Mouse (Mus musculus): ENCODE results near the gene Get4.

Gene Get4

DNA sequence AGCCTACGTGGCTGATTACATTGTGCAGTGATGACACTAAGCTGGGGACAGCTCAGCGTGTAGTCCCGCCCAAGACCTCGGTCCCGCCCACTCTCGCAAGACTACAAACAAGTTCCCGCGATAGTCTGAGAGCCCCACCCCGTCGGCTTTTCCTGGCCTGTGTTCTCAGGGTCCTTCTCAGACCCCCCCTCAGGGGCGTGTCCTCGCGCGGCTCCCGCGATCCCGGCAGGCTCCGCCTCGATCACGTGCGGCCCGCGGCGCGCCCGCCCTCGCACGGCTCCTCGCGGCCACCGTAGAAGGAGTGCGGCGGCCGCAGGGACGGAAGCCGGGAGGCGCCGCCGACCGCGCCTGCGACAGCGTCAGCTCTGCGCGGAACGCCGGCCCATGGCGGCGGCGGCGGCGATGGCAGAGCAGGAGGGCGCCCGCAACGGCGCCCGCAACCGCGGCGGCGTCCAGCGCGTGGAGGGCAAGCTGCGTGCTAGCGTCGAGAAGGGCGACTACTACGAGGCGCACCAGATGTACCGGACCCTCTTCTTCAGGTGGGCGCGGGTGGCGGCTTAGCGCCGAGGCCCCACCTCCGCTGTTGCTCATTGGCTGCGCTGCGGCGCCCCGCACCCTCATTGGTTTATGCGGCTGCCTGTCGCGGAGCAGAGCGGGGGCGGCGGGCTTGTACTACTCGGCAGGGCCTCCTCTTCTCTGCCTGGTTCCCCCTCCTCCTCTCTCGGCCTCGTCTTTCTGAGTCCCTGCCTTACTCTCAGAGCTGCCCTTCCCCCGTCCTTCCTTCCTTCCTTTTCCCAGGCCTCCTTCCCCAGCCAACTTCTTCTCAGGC is at the start of gene Get4:
Get4 (plus strand) TSS at position 244 of the 829 bp plus-strand sequence.
- peak; percentile 99 for DNase-seq

DNA sequence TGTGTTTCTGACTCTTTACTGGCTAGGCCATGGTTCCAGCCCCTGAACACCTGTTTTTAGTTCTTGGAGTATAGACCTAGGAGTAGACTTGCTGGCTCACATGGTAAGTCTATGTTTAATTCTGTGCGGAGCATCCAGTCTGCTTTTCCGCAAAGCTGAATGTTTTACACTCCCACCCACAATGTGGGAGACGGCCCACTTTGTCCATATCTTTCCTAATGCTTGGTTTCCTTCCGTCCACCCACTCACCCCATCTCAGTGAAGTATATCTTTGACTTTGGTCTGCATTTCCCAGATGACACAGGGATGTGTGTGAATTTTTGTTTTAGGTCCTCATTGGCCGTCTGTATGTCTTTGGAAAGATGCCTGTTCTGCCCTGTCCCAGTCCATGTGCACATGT is 48.8 kb upstream of the Get4 start:
- DNase-seq: no peak

DNA sequence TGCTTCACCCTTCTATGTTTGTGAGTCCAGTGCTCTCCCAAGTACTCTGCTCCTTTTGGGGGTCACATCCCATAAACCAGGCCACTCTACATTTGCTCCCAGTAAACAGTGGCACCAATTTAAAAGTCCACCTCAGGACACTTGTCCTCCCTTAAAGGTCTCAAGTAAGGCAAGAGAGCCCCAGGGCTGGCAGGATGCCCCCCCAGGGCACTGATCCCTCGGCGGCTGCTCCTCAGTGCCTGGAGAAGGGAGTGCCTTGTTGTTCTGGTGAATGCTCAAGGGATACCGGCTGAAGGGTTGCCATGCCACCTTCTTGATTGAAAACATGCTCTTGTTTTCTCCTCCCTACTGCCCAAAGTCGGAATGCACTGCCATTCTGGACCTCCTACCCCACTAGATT is 46.0 kb upstream of the Get4 start:
- DNase-seq: no peak

DNA sequence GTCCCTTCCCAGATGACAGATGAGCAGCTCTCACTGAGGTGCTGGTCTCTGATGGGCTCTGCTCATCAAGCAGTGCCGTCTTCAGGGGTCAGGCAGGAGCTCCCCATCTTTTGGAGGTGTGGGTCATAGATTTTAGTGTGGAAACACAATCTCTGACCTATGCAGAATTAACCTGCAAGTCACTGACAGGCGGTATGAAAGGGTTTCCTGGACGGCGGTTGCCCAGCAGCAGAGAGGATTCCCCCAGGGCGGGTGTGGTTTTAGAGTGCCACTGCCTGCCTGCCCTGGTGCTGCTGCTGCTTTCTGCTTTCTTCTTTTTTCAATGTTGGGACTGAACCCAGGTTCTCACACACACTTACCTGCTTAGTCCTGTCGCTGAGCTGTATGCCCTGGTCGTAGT is 45.6 kb upstream of the Get4 start:
- DNase-seq: no peak

DNA sequence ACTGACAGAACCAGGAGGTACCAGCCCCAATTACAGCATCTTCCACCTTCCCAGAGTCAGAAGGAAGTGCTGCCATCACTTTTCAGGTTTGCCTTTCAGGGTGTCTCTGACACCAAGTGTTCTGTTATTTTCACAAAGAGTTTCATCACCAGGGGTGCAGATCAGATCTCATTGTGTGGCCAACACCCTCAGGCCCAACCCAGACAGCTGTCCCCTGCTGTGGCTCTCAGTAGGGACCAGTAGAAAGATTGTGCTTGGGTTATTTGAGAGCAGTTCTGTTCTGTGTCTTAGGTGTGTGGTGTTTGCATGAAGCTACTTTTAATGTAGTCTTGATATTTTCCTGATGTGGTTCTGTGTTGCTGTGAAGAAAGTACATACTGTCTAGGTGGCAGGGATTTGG is 43.9 kb upstream of the Get4 start:
- no peak for DNase-seq

DNA sequence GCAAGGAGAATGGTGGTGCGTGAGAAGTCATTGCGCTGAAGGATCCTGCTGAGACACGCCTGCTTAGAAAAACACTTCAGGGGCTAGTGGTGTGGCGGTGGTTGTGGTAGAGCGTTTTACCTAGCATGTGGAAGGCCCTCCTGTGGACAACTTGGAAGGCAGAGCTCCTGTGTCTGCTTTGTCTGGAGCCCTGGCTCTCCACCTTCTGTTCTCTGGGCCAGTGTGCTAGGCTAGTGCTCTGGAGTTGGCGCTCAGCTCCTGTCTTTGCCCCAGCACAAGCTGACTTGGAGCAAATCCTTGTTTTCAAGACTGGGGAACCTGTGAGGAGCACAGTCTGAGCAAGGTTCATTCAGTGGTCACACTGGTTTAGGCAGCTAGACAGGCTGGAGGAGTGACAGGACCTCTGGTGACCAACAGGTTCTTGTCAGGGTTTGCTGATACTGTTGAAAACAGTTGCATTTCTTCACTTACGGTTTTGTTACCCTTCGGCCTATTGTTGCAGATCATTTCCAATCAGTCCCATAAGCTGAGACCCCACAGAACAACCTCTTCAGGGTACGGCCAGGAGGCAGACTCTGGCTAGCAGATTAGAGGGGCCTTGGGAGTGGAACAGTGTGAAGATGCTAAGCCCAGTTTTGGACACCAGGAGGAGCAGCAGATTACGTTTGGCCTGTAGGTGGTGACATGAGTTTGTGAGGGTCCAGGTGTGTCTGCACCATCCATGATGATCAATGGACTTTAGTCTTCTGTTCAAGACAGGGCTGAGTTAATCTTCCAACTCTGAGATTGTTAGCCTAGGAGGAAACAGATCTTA is 43.0 kb upstream of the Get4 start:
- DNase-seq: no peak

DNA sequence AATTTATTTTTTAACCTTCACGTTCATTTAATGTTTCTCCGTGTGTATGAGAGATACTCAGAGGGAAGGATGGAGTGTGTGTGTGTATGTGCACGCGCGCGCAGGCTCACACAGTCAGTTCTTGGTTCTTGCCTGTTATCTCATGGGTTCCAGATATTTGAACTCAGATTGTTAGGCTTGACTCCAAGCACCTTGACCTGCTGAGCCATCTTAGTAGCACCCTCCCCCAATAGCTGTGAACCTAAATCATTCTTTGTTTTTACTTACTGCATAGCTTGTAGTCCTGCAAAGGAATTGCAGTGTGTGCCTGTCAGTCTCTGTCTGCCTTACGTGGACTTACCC is 42.5 kb upstream of the Get4 start:
- DNase-seq: no peak

DNA sequence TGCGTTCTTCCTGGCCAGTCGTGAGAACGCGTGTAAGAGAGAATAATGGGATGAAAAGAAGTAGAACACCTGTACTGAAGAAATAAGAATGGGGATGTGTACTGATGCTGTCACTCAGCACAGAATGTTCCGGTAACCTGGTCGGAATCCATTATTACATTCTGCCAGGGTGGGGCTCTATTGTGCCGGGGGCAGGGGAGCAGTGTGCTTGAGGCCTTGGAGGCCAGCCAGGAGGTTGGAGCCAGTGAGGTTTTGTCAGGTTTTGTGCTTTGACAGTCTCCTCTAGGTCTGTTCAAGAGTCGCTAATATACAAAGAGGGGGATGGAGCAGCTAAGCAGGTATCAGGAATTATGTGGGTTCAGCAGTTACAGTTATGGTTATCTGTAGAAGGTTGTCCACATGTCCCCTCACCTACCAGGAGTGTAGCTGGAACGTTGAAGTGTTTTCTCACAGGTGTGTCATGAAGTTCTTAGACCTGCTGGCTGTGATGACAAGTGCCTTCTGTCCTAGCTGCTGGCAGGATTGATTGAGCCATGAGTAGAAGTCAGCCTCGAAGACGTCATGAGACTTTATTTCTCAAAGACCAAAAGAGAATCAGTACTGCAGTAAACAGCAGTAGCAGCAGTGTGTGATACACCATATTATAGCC is 40.3 kb upstream of the Get4 start:
- no peak for DNase-seq

DNA sequence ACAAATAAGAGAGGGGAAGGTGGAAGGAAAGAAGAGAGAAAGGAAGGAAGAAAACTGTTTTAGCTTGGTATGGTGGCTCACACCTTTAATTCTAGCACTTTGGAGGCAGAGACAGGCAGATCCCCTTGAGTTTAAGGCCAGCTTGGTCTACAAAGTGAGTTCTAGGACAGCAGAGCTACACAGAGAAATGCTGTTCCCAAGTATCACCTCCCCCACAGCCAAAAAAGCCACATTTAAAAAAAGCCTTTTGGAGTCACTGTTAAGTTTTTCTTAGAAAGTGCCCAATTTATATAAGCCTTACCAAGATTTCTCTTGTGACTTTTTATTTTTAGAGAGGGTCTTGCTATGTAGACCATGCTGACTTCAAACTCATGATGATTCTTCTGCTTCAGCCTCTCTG is 37.8 kb upstream of the Get4 start:
- no peak for DNase-seq

DNA sequence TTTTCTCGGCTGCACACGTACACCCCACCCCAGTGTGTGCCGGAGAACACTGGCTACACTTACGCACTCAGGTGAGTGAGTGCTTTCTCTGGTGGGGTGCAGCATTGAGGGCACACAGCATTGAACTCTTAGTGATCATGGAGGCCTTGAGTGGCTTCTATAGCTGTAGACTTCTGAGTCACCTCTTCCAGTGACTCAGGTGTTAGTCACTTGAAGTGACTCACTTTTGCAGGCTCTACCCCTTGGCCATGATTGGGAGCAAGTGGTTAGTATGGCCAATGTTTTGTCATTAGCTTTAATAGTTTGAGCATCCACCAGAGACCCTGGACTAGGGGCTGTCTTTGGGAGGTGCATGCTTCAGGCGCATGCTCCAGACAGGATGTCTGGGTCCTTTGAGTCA is 36.9 kb upstream of the Get4 start:
- DNase-seq: no peak

DNA sequence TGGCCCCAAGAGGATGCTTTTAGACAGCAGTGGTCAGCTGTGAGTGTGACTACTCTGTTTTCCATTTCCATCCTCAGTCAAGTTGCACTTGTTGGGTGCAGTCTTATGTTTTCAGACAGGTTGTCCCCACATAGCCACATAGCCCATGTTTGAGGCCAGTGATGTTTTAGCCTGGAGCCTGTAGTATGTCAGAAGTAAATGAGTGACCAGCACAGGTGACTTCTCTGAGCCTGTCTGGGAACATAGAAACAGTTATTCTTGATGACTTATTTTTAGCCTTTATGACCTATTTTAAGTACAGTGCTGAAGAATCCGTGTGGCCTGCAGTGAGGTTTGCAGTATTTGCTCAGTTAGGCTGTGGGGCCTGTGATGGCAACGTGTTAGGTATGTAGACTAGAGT is 36.0 kb upstream of the Get4 start:
- no peak for DNase-seq

DNA sequence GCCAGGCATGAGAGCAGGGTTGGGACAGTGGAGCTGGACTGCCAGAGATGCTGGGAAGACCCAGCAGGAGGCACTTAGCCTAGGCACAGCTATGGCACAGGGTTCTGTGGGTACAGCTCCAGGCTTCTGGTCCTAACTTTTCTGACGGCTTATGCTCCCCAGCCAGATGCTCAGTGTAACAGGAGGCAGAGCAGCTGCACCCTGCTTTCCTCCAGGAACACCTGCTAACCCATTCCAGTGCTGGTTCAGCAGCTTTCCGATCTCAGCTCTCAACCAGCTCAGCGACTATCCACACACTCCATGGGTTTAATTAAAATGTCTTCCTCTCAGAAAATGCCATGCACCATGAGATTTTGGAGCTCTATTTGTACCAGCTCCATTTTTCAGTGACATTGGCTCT is 35.4 kb upstream of the Get4 start:
- no peak for DNase-seq

DNA sequence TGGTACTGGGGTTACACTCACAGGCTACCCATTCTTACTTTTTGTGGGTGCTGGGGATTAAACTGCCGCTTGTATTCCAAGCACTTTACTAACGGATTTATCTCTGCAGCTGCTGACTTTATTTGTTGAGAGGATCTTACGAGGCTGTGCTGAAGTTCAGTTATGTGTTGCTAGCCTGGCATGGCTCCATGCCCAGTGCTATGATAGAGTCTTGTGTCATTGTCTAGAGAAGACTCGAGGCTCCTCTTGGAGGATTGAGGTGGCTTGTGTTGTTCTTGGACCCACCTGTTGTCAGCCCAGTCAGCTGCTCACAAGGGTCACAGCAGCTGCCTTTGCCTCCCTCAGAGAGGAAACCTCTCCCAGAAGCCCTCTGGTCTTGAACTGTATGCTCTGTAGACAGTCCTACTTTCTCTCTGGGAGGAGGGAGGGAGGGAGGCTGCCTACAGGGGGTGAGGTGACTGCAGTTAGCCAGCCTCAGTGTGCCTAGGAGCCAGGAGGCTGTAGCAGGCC is 32.1 kb upstream of the Get4 start:
- no peak for DNase-seq

DNA sequence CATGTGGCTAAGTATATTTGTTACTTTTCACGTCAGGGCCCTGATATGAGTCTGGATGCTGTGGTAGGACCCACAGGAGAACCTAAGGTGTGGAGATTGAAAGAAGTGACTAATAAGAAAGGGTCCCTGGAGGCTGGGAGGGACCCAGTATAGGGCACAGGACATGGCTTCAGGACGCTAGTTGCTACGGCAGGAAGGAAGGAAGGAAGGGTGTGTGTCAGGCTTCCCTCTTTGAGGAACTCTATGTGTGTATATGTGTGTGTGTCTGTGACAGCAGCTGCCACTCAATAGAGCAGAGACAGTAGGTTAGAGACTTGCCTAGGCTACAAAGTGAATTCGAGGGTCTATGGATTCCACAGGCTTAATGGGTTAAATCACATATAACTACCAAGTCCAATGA is 31.5 kb upstream of the Get4 start:
- no peak for DNase-seq

DNA sequence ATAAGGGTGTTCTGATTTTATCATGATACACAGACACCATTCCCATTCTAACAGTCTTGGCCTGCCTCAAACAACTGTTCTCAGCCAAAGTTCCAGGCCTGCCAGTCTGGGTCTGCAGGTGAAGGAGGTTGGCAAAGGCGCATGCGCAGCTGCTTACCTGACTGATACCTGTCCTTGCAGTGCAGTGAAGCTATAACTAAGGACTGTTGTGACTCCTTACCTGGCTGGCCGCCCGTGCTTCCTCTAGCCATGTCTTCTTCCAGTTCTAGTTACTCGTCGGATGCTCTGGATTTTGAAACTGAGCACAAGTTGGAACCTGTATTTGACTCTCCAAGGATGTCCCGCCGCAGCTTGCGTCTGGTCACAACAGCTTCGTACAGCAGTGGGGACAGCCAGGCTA is 28.8 kb upstream of the Get4 start:
- no peak for DNase-seq

DNA sequence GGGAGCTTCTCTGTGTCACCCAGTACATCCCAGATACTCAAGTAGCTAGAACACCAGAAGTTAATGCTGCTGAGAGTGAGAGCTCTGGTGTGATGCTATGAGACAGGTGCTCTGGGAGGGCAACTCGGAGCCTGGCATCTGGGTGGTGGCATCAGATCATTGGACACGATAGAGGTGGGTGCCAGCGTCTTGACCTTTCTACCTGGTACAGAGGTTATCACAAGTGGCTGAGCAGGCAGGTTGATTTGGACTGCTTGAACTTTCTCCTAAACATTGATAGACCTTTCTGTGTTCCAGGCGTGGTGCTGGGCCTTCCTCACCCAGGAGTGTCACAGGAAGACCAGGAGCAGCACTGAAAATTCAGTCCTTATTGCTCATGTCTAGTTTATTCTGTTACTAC is 24.9 kb upstream of the Get4 start:
- no peak for DNase-seq

DNA sequence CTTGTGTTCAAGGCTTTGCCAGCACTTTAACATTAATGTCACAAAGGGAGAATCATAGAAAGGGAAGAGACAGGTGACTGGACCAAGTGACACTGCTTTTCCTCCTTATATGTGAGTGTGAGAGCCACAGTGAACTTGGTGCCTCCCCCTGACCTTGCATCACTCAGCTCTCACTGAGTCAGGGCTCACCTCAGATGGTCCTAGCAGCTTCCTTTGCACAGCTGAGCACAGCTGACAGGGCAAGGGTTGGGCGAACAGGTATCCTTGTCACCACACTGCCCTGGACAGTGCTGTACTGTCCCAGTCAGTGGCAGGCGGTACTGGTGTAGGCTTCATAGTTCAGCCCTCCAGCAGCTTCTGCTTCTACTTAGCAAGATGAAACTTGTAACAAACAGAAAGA is 24.5 kb upstream of the Get4 start:
- DNase-seq: no peak

DNA sequence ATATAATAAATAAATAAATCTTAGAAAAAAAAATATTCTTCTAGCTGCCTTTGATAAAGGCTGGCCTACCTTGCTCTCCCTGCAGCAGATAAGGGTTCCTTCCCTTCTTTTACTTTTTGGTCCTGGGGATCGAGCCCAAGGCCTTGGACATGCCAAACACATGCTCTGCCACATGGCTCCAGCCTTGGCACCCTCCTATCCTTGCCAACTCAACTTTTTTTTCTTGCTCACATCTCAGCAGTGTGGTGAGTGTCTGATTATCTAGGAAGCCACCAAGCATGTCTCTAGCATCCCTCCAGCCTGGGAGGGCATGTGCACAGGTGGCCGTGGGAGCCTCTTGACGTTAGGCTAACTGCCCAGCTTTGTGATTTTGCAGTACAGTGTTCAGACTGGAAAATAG is 23.8 kb upstream of the Get4 start:
- no peak for DNase-seq

DNA sequence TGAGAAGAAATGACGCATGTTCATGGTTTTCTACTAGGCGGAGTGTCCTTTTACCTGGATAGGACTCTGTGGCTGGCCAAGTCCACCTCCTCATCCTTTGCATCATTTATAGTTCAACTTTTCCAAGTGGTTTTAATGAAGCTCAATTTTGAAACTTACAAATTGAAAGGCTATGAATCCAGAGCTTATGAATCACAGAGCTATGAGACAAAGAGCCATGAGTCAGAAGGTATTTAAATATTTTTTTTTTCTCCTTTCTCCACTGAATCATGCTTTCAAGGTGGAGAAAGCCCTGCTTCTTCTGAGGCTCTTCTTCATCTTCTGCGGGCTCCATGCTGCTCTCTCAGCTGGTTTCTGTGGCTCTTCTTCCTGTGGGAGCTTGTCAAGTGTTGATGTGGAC is 22.4 kb upstream of the Get4 start:
- DNase-seq: no peak

DNA sequence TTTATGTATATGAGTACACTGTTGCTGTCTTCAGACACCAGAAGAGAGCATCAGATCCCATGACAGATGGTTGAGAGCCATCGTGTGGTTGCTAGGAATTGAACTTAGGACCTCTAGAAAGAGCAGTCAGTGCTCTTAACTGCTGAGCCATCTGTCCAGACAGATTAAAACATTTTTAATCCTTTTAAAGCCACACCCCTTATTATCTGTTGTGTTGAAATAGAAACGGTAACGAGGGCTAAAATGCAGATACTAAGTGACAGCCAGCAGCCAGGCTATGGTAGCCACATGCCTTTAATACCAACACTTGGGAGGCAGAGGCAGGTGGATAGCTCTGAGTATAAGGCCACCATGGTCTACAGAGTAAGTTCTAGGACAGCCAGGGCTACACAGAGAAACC is 20.0 kb upstream of the Get4 start:
- no peak for DNase-seq

DNA sequence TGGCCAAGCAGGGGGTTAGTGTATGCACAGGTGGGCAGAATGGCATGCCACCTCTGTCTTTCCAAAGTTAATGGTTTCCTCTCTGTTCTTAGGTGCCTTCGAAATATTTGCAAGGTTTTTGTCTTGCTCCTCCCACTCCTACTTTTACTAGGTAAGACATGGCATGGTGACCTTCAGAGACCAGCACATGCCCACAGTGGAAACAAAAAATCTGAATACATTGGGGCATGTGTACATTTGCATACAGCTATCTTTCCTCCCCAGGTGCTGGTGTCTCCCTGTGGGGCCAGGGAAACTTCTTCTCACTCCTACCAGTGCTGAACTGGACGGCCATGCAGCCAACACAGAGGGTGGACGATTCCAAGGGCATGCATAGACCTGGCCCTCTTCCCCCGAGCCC is 17.7 kb upstream of the Get4 start:
- no peak for DNase-seq

DNA sequence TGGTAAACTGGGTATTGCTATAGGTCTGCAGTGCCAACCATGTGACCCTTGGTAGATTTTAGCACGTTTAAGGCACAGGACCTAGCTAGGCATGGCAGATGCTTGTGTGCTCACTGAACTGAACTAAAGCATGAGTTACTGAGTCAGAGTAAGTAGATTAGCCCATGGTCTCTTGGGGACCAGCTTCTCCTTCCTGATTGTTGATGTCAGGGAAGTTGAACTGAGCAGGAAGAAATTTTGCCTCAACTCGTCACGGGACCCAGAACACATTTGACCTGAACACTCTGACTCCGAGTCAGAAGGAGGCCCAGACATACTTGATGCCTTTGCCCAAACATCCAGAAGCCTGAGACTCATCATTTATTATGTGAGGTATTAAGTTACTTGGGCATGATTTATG is 14.7 kb upstream of the Get4 start:
- no peak for DNase-seq

DNA sequence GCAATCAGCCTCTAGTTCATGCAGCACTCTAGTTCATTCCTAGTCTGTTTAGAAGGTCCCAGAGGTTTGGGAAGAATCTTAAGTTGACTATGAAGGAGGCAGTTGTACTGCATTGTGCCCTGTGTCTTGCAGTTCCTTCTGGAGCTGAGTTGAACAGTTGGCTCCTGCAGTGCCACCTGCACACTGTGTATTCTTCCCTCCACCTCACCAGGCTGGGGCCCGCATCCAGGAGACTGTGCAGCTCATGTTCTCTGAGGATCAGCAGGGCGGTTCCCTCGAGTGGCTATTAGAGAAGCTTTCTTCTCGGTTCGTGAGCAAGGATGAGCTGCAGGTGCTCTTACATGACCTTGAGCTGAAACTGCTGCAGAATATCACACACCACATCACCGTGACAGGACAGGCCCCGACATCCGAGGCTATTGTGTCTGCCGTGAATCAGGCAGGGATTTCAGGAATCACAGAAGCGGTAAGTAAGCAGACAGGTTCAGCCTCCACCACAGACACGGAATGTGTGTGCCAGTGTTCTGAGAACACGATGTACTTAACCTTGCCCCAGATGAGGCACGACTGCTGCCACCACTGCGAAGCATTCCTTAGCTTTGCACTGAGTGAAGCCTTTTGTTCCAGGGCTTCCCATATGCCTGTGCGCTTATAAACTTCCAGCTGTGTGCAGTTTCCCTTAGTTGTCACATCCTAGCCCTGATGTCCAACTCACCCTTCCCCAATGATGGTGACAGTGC is 10.9 kb upstream of the Get4 start:
- no peak for DNase-seq

Measured in lung, postnatal 14 days (tissue).